Mouse (Mus musculus) stomach, embryonic 14.5 days (tissue): ENCODE results near the gene Fkbp4. TPM values are rescaled to one million over a fixed set of nuclear protein-coding genes. Genes with fewer than 3 reads are reported as not detected.
A peak's percentile ranks its signal among the peaks of the same experiment; 100 is the strongest.
"Not testable (repeated sequence)": the region's sequence is repeated elsewhere in the genome, so short reads cannot be mapped to it uniquely, and the experiment has no call there.

Source experiments
- ATAC-seq: fragments of 200-750 bp; cut with Nextera tagmentation; 2 replicates; pipeline ENCODE4 v1.8.0; 2017; ENCODE audit warnings: low read depth, moderate TSS enrichment; ENCODE audit not compliant: insufficient number of reproducible peaks, insufficient read depth, low FRiP score
- H3K27ac ChIP-seq: fragments of 300-500 bp; sonication (generic); 2 replicates; pipeline ENCODE4 v1.5.1; 2014; ENCODE audit warnings: mild to moderate bottlenecking, low read length, moderate library complexity, mixed read lengths
- H3K27me3 ChIP-seq: fragments of 300-500 bp; sonication (generic); 2 replicates; pipeline ENCODE4 v1.6.1; 2014; ENCODE audit warnings: low read length, control low read depth, mixed read lengths; ENCODE audit not compliant: control insufficient read depth, insufficient read depth
- H3K36me3 ChIP-seq: fragments of 300-500 bp; sonication (generic); 2 replicates; pipeline ENCODE4 v1.6.1; 2014; ENCODE audit warnings: mild to moderate bottlenecking, control low read depth, low read length, moderate library complexity, mixed read lengths; ENCODE audit not compliant: control insufficient read depth, insufficient read depth
- H3K4me1 ChIP-seq: fragments of 300-500 bp; sonication (generic); 2 replicates; pipeline ENCODE4 v1.6.1; 2014; ENCODE audit warnings: low read length, control low read depth, mixed read lengths; ENCODE audit not compliant: control insufficient read depth, insufficient read depth
- H3K4me2 ChIP-seq: fragments of 300-500 bp; sonication (generic); replicated peaks from 2 replicates; pipeline ENCODE4 v1.6.1; 2014; ENCODE audit warnings: low read depth, low read length, control low read depth
- H3K4me3 ChIP-seq: fragments of 300-500 bp; sonication (generic); 2 replicates; pipeline ENCODE4 v1.5.1; 2014; ENCODE audit warnings: low read depth, low read length, control low read depth
- H3K9ac ChIP-seq: fragments of 300-500 bp; sonication (generic); replicated peaks from 2 replicates; pipeline ENCODE4 v1.6.1; 2014; ENCODE audit warnings: low read depth, mild to moderate bottlenecking, control low read depth, low read length, moderate library complexity, mixed read lengths
- H3K9me3 ChIP-seq: fragments of 300-500 bp; sonication (generic); 2 replicates; pipeline ENCODE4 v1.6.1; 2016; ENCODE audit warnings: low read depth, low read length, control low read depth; ENCODE audit not compliant: control insufficient read depth
- WGBS: fragments of 180-500 bp; shearing (Covaris S2); extraction: QIAGEN DNeasy Blood & Tissue Kit; methylation state at CpG from one replicate; pipeline ENCODE4 v1.1.7; 2014; 5-methylcytosine and 5-hydroxymethylcytosine counted together
- polyA plus RNA-seq: library from polyadenylated mRNA; unstranded; fragments of >200 nt; fragmentation: Nextera tagmentation; extraction: Ambion mirVana; gene quantifications from 2 replicates; pipeline ENCODE4 v1.2.1, GENCODE M21; 2014

Fkbp4 gene
- polyA plus RNA-seq, 1 experiment from 2014 or later, result 392 TPM

- 77% methylated on average over 3 of the region's 3 CpGs for WGBS
- Histone ChIP-seq H3K4me2 (peak within 1 kb of the TSS; percentile 39), H3K36me3 (no peaks in the 10 kb centered on the region), H3K27ac (peak within 1 kb of the TSS; percentile 23; the same call in 1 of the 2 replicates), H3K9me3 (no peaks in the 10 kb centered on the region), H3K27me3 (no peaks in the 10 kb centered on the region), H3K4me3 (peak within 1 kb of the TSS; percentile 20), H3K9ac (no peak within 1 kb of the TSS), H3K4me1 (peaks cover 2% of the 10 kb centered on the region; the same call in 1 of the 2 replicates)
- ATAC-seq, result no peak
Observed at GRCm38 (mm10) chr6:128398996-128399395, 39.5 kb downstream of the Fkbp4 start, which contains the start of gene Nrip2. Gene Nrip2, plus strand, starts transcription at chr6:128399296.

GRCm38 (mm10) chr6:128397574-128398261, 40.8 kb downstream of the Fkbp4 start:
- Histone ChIP-seq H3K36me3 (no peaks in the 10 kb centered on the region), H3K9me3 (no peaks in the 10 kb centered on the region), H3K27me3 (no peaks in the 10 kb centered on the region), H3K4me3 (no peak overlapping the region), H3K9ac (no peak overlapping the region), H3K4me2 (no peak overlapping the region), H3K27ac (no peak overlapping the region), H3K4me1 (peaks cover 2% of the 10 kb centered on the region; the same call in 1 of the 2 replicates)
- no peak for ATAC-seq
- 76% methylated on average over 7 of the region's 7 CpGs for WGBS

GRCm38 (mm10) chr6:128390683-128391082, 47.8 kb downstream of the Fkbp4 start:
- no peak for ATAC-seq
- H3K9me3 ChIP-seq, result no peaks in the 10 kb centered on the region
- H3K9ac ChIP-seq, result no peak overlapping the region
- H3K4me2 ChIP-seq, result no peak overlapping the region
- H3K4me1 ChIP-seq, result no peaks in the 10 kb centered on the region
- H3K36me3 ChIP-seq, result no peaks in the 10 kb centered on the region
- H3K27me3 ChIP-seq, result no peaks in the 10 kb centered on the region
- no peak overlapping the region for H3K27ac ChIP-seq
- 44% methylated on average over 1 of the region's 1 CpGs for WGBS
- no peak overlapping the region for H3K4me3 ChIP-seq

- H3K9me3 ChIP-seq, result no peaks in the 10 kb centered on the region
- no peaks in the 10 kb centered on the region for H3K36me3 ChIP-seq
- no peak overlapping the region for H3K9ac ChIP-seq
- H3K4me1 ChIP-seq, result no peaks in the 10 kb centered on the region
- 80% methylated on average over 1 of the region's 1 CpGs for WGBS
- H3K4me3 ChIP-seq, result no peak overlapping the region
- no peaks in the 10 kb centered on the region for H3K27me3 ChIP-seq
- H3K27ac ChIP-seq, result no peak overlapping the region
- H3K4me2 ChIP-seq, result no peak overlapping the region
- ATAC-seq, result no peak
Observed at GRCm38 (mm10) chr6:128389185-128389584, 49.3 kb downstream of the Fkbp4 start.

GRCm38 (mm10) chr6:128385026-128385425, 53.5 kb downstream of the Fkbp4 start:
- Histone ChIP-seq H3K27ac (no peak overlapping the region), H3K4me2 (no peak overlapping the region), H3K9ac (no peak overlapping the region), H3K36me3 (no peaks in the 10 kb centered on the region), H3K27me3 (no peaks in the 10 kb centered on the region), H3K4me1 (no peaks in the 10 kb centered on the region), H3K9me3 (no peaks in the 10 kb centered on the region), H3K4me3 (no peak overlapping the region)
- no peak for ATAC-seq
- 80% methylated on average over 1 of the region's 1 CpGs for WGBS

GRCm38 (mm10) chr6:128383752-128384151, 54.7 kb downstream of the Fkbp4 start:
- Histone ChIP-seq H3K4me1 (no peaks in the 10 kb centered on the region), H3K4me2 (no peak overlapping the region), H3K36me3 (no peaks in the 10 kb centered on the region), H3K9me3 (no peaks in the 10 kb centered on the region), H3K27ac (no peak overlapping the region), H3K9ac (no peak overlapping the region), H3K4me3 (no peak overlapping the region), H3K27me3 (no peaks in the 10 kb centered on the region)
- no peak for ATAC-seq
- WGBS, result 84% methylated on average over 7 of the region's 7 CpGs

DNA sequence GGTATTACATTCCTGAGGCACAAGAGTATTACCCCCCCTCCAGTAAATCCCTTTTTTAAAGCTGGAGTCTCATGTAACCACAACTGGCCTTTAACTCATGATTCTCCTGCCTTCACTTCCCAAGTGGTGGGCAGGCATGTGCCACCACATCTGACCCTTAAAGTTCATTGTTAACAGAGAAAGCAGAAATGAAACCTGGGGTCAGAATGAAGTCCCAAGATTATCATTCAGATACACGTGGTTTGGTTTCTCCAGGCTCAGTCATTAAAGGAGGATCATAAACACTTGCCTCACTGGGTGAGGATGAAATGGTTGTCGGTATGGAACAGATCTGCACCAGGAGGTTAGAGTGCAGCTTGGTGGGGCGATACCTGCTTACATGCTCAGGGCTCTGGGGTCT, 57.2 kb downstream of the Fkbp4 start:
- Histone ChIP-seq H3K9me3 (no peaks in the 10 kb centered on the region), H3K9ac (no peak overlapping the region), H3K27me3 (no peaks in the 10 kb centered on the region), H3K4me2 (no peak overlapping the region), H3K36me3 (peaks cover 7% of the 10 kb centered on the region; the same call in 1 of the 2 replicates), H3K4me1 (no peaks in the 10 kb centered on the region), H3K4me3 (no peak overlapping the region), H3K27ac (no peak overlapping the region)
- no peak for ATAC-seq
- 72% methylated on average over 3 of the region's 3 CpGs for WGBS

GRCm38 (mm10) chr6:128380594-128381167, 57.8 kb downstream of the Fkbp4 start:
- 72% methylated on average over 1 of the region's 1 CpGs for WGBS
- not testable (repeated sequence) for H3K9me3 ChIP-seq, H3K27ac ChIP-seq, H3K36me3 ChIP-seq, ATAC-seq, H3K4me2 ChIP-seq, H3K9ac ChIP-seq, H3K4me1 ChIP-seq, H3K4me3 ChIP-seq, H3K27me3 ChIP-seq
